Mouse (Mus musculus) midbrain, postnatal 0 days (tissue): ENCODE measurements around the gene Zdhhc1. TPM values are rescaled to one million over a fixed set of nuclear protein-coding genes. Genes with fewer than 3 reads are reported as not detected.
A peak's percentile ranks its signal among the peaks of the same experiment; 100 is the strongest.

Source experiments
- ATAC-seq: fragments of 200-750 bp; cut with Nextera tagmentation; 2 replicates; pipeline ENCODE4 v1.8.0; 2017; ENCODE audit warnings: moderate number of reproducible peaks, mild to moderate bottlenecking, moderate TSS enrichment, moderate library complexity; ENCODE audit not compliant: low FRiP score
- DNase-seq: peaks from one replicate; pipeline ENCODE4 v3.0.0-alpha.2; 2015; ENCODE audit warnings: low spot score
- H3K27ac ChIP-seq: fragments of 300-500 bp; sonication (generic); 2 replicates; pipeline ENCODE4 v1.5.1; 2014; ENCODE audit warnings: low read depth, mild to moderate bottlenecking, low read length, mixed read lengths
- H3K27me3 ChIP-seq: fragments of 300-500 bp; sonication (generic); 2 replicates; pipeline ENCODE4 v1.6.1; 2014; ENCODE audit warnings: low read length, control low read depth, mixed read lengths; ENCODE audit not compliant: insufficient read depth
- H3K36me3 ChIP-seq: fragments of 300-500 bp; sonication (generic); 2 replicates; pipeline ENCODE4 v1.6.1; 2014; ENCODE audit warnings: low read length, control low read depth, mixed read lengths; ENCODE audit not compliant: insufficient read depth
- H3K4me1 ChIP-seq: fragments of 300-500 bp; sonication (generic); 2 replicates; pipeline ENCODE4 v1.6.1; 2014; ENCODE audit warnings: mild to moderate bottlenecking, control low read depth, antibody characterized with exemption, low read length, mixed read lengths; ENCODE audit not compliant: insufficient read depth
- H3K4me2 ChIP-seq: fragments of 300-500 bp; sonication (generic); 2 replicates; pipeline ENCODE4 v1.6.1; 2014; ENCODE audit warnings: low read depth, mild to moderate bottlenecking, low read length, mixed read lengths; ENCODE audit not compliant: poor library complexity, severe bottlenecking
- H3K4me3 ChIP-seq: fragments of 300-500 bp; sonication (generic); 2 replicates; pipeline ENCODE4 v1.5.1; 2014; ENCODE audit warnings: low read depth, mild to moderate bottlenecking, low read length, moderate library complexity
- H3K9ac ChIP-seq: fragments of 300-500 bp; sonication (generic); replicated peaks from 2 replicates; pipeline ENCODE4 v1.6.1; 2014; ENCODE audit warnings: mild to moderate bottlenecking, low read length, moderate library complexity, mixed read lengths; ENCODE audit not compliant: poor library complexity, severe bottlenecking
- H3K9me3 ChIP-seq: fragments of 300-500 bp; sonication (generic); 2 replicates; pipeline ENCODE4 v1.6.1; 2016; ENCODE audit warnings: low read length, control low read depth
- CTCF ChIP-seq: IDR thresholded peaks from 2 replicates; pipeline ENCODE4 v1.5.1; 2016; ENCODE audit warnings: antibody characterized with exemption, mild to moderate bottlenecking
- WGBS: fragments of 180-500 bp; shearing (Covaris S2); extraction: QIAGEN DNeasy Blood & Tissue Kit; methylation state at CpG from one replicate; pipeline ENCODE4 v1.1.7; 2014; 5-methylcytosine and 5-hydroxymethylcytosine counted together
- polyA plus RNA-seq: library from polyadenylated mRNA; unstranded; fragments of >200 nt; fragmentation: Nextera tagmentation; extraction: Ambion mirVana; gene quantifications from 2 replicates; pipeline ENCODE4 v1.2.1, GENCODE M21; 2015
- total RNA-seq: library from RNA; depleted of rRNA; stranded (reverse); fragments of >200 nt; gene quantifications from 2 replicates; pipeline ENCODE4 v1.2.3, GENCODE M21; 2014

Zdhhc1 gene
- total and polyA plus RNA-seq, 2 experiments from 2014 or later: 27.9 to 47.2 TPM

DNA sequence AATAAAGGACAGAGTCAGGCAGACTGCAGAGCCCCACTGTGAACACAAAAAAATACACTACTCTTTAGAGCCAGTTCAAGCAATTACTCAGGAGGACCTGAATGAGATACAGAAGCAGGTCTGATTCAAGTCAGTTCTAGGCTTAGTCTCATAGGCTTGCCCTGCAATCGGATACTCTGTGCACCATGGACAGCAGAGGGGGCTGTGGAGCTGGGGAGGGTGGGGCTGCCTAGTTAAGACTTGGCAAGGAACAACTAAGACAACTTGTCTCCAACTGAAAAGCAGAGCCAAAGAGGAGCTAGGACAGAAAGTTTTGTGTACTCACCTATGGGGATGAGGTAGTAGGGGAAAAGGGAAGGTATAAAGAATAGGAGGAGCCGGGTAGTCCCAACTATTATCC lies 35.1 kb upstream of the Zdhhc1 start:
- Histone ChIP-seq H3K27ac (no peak overlapping the region), H3K9ac (no peak overlapping the region), H3K9me3 (no peaks in the 10 kb centered on the region), H3K4me2 (no peak overlapping the region), H3K4me1 (no peaks in the 10 kb centered on the region), H3K4me3 (no peak overlapping the region), H3K27me3 (no peaks in the 10 kb centered on the region), H3K36me3 (peaks cover 38% of the 10 kb centered on the region)
- TF ChIP-seq CTCF: peak; percentile 53
- WGBS: 60% methylated on average over 2 of the region's 2 CpGs
- ATAC-seq: no peak
- DNase-seq: no peak

DNA sequence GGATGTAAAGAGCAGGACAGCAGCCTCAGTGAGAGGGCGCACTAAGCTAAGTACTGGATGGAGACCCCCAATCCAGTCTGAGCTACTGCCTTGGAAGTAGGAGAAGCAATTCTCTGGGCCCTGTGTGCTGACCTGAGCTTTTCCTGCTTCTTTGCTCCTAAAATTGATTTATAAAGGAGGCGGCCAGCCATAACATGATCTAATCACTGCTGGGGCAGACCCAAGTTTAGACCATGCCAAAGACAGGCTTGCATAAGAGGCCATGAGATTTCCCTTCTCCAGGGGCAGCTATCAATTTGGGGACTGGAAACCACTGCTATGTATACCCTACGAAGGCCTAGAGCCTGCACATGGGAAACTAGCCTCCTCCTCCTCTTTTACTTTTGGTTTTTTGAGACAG lies 32.6 kb upstream of the Zdhhc1 start:
- Histone ChIP-seq H3K27me3 (no peaks in the 10 kb centered on the region), H3K9ac (no peak overlapping the region), H3K27ac (no peak overlapping the region), H3K4me3 (no peak overlapping the region), H3K4me2 (no peak overlapping the region), H3K36me3 (peaks cover 45% of the 10 kb centered on the region), H3K9me3 (no peaks in the 10 kb centered on the region), H3K4me1 (no peaks in the 10 kb centered on the region)
- WGBS: 87% methylated on average over 3 of the region's 3 CpGs
- no peak for TF ChIP-seq CTCF
- ATAC-seq (no peak), DNase-seq (no peak)

DNA sequence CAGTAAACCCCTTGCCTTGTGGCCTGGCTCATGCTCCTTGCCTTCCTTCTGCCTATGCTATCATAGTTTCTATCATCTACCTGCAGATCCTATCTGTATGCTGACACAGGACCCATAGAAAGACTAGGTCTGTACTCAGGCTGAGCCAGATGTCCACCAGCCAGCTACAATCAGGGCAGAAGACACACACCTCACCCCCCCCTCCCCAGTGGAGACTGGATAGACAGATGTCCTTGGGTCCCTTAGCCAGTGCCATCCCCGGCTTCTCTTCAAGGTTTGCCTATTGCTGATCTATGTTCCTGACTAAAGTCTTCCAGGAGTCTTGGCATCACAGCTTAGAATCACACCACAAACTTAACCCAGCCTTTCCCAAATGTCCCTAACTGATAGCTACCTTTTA lies 31.5 kb upstream of the Zdhhc1 start:
- TF ChIP-seq CTCF: no peak
- WGBS: 100% methylated on average over 1 of the region's 1 CpGs
- H3K27ac ChIP-seq: no peak overlapping the region
- H3K4me1 ChIP-seq: no peaks in the 10 kb centered on the region
- no peak for DNase-seq
- no peak overlapping the region for H3K9ac ChIP-seq
- peaks cover 51% of the 10 kb centered on the region for H3K36me3 ChIP-seq
- no peaks in the 10 kb centered on the region for H3K9me3 ChIP-seq
- no peak overlapping the region for H3K4me2 ChIP-seq
- ATAC-seq: no peak
- no peak overlapping the region for H3K4me3 ChIP-seq
- no peaks in the 10 kb centered on the region for H3K27me3 ChIP-seq

DNA sequence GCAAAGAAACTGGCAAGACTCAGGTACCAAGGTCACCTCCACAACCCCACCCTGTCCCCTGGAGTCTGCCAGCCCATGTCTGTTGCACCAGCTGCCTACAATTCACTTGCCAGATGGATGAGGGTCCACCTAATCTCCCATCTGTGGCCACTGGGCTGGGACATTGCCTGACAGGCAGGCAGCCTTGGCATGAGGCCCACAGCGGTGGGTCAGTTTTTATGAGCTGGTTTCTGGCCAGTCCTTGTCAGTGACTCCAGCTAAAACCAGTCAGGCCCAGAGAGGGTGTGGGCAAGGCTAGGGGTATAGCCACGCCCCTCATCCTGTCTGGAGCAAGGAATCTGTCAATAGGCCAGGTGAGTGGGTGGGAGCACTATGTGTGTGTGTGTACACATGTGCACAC lies 30.4 kb upstream of the Zdhhc1 start:
- WGBS: 85% methylated on average over 2 of the region's 2 CpGs
- DNase-seq: peak; percentile 69
- no peak for TF ChIP-seq CTCF
- Histone ChIP-seq H3K4me3 (no peak overlapping the region), H3K27me3 (no peaks in the 10 kb centered on the region), H3K36me3 (peaks cover 51% of the 10 kb centered on the region), H3K27ac (no peak overlapping the region), H3K9ac (no peak overlapping the region), H3K4me2 (no peak overlapping the region), H3K4me1 (no peaks in the 10 kb centered on the region), H3K9me3 (no peaks in the 10 kb centered on the region)
- ATAC-seq: no peak

DNA sequence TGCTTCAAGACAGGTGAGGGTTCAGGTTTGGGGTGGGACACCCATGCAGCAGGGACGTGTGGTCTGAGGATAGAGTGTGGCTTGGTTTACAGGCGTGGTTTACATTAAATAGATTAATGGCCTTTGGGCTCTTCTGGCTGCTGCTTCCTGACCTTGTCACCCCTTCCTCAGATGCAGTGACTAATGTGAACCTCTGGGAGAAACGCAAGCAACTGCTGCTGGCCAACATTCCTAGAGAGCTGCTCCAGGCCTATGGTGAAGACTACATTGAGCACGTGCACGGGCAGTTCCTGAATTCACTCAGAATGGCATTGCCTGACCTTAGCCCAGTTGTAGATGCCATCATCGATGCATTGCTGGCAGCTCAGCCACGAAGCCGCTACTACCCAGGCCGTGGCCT lies 26.2 kb upstream of the Zdhhc1 start:
- WGBS: 91% methylated on average over 9 of the region's 9 CpGs
- Histone ChIP-seq H3K4me1 (no peaks in the 10 kb centered on the region), H3K27me3 (no peaks in the 10 kb centered on the region), H3K4me2 (no peak overlapping the region), H3K36me3 (peaks cover 30% of the 10 kb centered on the region), H3K27ac (no peak overlapping the region), H3K4me3 (no peak overlapping the region), H3K9me3 (no peaks in the 10 kb centered on the region), H3K9ac (no peak overlapping the region)
- DNase-seq (no peak), ATAC-seq (no peak)
- no peak for TF ChIP-seq CTCF

DNA sequence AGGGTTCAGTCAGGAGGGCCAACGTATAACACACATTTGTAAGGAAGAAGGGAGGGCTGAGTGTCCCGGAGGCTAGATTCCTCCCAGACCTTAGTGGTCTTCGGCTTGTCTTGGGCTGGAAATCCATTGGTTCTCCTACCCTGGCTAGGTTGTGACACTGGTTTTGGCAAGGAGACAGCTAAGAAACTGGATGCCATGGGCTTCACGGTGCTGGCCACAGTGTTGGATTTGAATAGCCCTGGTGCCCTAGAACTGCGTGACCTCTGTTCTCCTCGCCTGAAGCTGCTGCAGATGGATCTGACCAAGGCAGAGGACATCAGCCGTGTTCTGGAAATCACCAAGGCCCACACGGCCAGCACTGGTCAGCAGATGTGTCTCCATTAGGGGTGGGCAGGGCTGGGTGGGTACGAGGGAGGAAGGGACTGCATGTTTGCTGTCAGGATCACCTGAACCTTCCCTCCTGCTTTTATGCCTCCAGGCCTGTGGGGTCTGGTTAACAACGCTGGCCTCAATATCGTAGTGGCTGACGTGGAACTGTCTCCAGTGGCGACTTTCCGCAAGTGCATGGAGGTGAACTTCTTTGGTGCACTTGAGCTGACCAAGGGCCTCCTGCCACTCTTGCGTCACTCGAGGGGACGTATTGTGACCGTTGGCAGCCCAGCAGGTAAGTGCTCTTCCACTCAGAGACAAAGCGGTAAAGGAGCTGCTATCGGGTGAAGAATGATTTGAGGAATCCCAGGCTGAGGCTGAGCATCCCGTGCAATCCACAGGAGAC lies 25.5 kb upstream of the Zdhhc1 start:
- peaks cover 28% of the 10 kb centered on the region for H3K36me3 ChIP-seq
- no peak overlapping the region for H3K9ac ChIP-seq
- H3K27me3 ChIP-seq: 0 out of 2 replicates have a peak, but pooled peaks cover 6% of the 10 kb centered on the region
- H3K27ac ChIP-seq: no peak overlapping the region
- WGBS: 84% methylated on average over 21 of the region's 21 CpGs
- no peak overlapping the region for H3K4me3 ChIP-seq
- peak; percentile 33; the same call in 1 of the 2 replicates for TF ChIP-seq CTCF
- no peak overlapping the region for H3K4me2 ChIP-seq
- no peak for ATAC-seq
- H3K9me3 ChIP-seq: no peaks in the 10 kb centered on the region
- no peak for DNase-seq
- H3K4me1 ChIP-seq: no peaks in the 10 kb centered on the region
